Mouse (Mus musculus) inflammation-experienced regulatory T-cells, adult 6 months (primary cell): ENCODE measurements at regions not wholly inside any gene's neighbourhood (a gene's known extent, or its start where the extent isn't known, plus 50 kb on each side); places are given as distances from the start of the nearest gene placed in this dataset.
"Not testable (repeated sequence)": the region's sequence is repeated elsewhere in the genome, so short reads cannot be mapped to it uniquely, and the experiment has no call there.

ENCODE experiments used
- ATAC-seq: one replicate; pipeline ENCODE4 v1.8.0; 2017

DNA sequence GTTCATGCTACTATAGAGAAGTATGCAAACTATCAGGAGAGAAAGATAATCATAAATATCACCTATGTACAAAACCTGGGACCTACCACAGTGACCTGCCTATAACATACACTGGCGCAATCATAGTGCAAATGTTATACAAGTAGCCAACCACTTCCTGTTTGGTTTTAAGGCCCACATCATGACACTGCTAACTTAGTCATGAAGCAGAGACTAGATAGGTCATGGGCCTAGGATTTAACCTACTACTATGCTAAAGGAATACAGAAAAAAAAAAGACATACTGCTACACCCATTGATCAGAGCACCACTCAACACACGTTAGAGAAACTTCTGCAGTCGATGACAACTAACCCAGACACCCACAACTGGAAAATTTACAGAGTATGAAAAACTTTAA is 498.6 kb upstream of the Acvr2a start:
- ATAC-seq: peak; percentile 85

DNA sequence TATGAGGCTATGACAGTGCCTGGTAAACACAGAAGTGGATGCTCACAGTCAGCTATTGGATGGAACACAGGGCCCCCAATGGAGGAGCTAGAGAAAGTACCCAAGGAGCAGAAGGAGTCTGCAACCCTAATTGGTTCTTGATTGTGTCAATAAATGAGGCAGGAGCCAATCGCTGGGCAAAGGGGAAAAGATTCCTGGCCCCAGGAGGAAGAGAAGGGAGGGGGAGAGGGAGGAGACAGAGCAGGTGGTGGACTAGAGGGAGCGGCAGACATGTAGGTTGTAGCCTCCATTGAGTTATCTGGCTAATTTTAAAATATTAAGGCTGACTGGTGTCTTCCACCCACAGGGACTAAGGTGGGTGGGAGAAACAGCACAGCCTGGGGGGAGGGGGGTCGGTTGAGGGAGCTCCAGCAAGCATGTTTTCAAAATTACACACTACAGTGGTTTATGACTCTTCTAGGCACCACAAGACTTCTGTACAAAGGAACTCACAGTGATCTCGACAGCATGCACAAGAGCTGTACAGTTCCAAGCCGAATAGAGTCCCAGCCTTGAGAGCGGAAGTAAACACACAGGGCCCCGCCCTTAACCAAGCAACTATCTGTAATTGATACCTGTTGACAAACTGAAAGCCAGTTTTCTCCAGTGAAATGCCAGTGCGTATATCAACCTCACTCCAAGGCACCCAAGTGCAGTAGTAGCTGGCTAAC is 497.6 kb upstream of the Acvr2a start:
- ATAC-seq: peak; percentile 66

GRCm38 (mm10) chr2:48317821-48318220 is 496.1 kb upstream of the Acvr2a start:
- no peak for ATAC-seq

DNA sequence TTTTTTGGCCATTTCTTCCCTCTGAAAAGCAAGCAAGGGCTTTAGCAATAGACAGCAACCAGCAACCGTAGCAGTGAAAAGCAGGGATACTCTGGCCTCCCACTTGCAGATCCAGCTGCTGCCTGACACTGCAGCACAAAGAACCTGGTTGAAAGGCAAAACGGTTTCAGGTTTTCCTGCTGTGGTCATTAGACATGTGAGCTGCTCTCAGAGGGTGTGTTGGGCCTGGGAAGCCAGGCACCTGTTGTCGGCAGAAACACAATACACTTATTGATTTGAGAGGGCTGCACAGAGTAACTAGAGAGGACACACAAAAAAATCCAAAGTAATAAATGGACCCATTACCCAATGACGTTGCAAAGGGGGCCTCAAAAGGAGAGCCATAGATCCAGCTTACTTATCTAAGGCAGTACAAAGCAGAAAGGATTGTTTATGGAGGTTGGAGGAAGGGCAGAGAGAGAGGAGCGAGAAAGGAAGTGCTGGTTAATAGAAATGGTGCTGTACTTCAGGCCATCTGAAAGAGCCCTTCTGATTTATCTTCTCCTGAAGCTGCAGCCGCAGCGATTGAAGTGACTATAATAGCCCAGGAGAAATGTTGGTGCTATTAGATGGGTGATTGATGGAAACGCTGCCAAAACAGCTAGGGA is 495.4 kb upstream of the Acvr2a start:
- ATAC-seq: no peak

DNA sequence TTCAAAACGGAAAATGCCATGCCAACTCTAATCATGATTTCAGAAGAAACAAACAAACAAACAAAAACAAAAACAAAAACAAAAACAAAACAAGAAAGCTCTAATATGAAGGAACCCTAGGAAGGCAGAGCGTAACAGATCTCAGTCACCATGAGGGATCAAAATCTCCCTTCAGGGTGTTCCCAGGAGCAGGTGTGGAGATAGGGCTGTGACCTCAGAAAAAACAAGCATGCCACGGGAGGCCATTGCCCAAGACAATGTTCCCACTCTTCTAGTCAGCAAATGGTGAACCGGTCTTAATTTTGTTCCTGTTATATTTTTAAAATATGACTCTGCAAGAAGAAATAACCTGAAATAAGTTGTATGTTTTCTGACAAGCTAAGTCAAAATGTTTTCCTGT is 492.4 kb upstream of the Acvr2a start:
- ATAC-seq: no peak

DNA sequence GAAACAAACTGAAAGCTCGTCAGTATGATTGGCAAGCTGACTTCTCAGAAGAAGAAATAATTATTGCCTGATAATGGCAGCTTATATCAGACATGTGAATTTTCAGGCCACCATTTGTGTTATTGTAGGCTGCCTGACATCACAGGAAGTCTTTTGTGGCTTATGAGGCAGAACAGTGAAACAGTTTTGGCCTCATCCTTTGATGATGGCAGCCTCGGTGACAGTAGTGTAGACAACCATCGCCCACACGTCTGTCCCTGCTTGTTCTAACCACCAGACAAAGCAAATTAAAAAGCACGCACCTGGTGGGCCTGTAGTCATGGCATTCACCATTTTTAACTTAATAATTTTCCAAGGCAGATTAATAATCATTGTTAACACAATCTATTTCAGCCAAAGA is 491.6 kb upstream of the Acvr2a start:
- ATAC-seq: peak; percentile 98

DNA sequence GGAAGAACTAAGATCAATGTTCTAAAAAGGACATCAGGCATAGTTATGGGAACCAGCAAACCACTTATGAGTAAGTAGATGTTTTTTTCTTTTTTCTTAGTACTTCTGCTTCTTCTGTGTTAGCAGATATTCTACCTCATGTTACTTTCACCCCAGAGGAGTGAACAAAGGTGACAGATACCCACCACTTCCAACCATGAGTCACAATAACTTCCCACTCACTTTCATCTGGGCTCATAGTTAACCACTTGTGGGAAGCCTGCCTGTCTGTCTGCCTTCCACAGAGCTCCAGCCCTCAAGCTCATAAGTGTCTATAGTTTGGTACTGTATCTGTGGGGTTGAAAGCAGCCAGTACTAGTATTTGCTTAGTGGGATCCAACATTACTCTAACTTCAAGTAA is 485.7 kb upstream of the Acvr2a start:
- ATAC-seq: peak; percentile 67

DNA sequence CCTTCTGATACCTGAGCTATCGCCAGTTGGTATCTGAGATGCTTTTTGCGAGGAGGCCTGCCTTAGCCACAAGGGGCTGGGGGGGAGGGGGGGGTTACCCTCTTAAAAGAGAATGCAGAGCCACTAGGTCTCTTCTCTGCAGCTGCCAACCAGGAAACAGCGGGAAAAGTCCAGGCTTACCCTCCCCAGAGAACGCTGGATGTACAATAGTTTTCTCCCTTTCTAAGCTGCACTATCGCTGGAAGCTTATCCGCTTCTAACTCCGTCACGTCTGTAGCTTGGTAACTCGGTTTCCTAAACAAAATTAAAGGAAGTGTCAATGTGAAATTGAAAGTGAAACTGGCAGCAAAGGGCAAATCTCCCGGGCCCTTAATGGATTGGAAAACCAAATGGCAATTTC is 481.1 kb upstream of the Acvr2a start:
- peak; percentile 80 for ATAC-seq

- ATAC-seq: no peak
Measured at GRCm38 (mm10) chr2:48348021-48348420, 465.9 kb upstream of the Acvr2a start.

DNA sequence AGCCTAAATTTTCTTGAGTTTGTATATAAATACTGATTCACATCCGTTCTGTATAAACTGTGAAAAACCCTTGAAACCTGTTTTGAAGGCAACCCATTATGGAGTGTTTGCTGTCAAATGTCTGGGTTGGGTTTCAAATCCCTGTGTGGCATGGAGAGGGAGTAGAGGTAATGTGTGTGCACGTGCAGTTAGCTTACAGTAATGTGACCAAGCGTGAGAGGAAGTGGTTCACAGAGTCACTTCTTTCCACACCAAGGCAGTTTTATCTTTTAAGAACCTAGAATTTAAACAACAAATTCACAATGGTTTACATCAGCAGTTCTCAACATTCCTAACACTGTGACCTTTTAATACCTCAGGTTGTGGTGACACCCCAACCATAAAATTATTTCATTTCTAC is 464.1 kb upstream of the Acvr2a start:
- ATAC-seq: peak; percentile 88

DNA sequence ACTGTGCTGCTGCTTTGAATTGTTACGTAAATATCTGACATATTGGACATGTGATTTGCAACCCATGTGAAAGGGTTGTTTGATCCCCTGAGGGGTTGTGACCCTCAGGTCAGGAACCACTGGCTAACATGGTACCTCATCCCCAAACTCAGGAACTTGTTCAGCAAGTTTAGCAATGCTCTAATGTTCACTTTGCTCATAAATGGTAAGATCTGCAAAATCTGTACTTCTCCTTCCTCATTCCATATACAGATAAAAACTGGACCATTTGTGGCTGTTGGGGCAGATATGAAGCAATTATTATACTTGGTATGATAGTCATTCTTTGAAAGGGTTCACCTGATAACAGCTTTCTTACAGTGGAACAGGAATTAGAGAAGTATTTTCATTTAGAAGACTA is 463.7 kb upstream of the Acvr2a start:
- no peak for ATAC-seq

- not testable (repeated sequence) for ATAC-seq
Measured at GRCm38 (mm10) chr2:48371572-48371971, 442.3 kb upstream of the Acvr2a start.

GRCm38 (mm10) chr2:48373086-48373485 is 440.8 kb upstream of the Acvr2a start:
- ATAC-seq: no peak

DNA sequence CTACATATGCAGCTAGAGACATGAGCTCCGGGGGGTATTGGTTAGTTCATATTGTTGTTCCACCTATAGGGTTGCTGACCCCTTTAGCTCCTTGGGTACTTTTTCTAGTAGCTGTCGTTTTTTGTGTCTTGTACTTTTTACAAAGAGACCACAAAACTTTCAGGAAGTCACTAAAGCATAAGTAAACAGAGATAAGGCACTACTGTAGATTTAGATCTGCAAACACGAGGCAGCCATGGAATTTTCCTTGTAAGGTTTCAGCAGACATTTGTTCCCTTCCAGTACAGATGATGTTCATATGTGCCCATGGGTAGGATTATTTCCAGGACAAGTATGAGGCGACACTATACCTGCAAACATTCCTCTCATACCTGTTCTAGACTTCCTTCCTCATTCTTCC is 439.6 kb upstream of the Acvr2a start:
- ATAC-seq: peak; percentile 41

DNA sequence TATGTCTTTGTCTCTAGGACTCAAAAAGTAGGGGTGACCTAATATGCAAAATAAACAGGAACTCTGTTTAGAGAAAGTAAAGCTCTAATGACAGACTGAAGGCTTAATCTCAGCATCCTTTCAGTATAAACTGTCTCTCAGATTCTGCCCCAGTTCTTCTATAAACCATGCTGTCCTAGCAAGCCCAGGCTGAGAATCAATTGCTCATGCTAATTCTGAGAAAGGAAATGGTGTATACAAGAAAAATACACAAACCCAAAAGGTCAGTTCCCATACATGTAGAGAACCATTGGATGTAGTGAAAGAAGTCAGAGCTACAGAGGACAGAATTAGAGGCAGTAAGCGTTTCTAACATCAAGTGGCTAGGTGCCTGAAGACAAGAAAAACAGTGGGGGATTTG is 435.7 kb upstream of the Acvr2a start:
- ATAC-seq: no peak

DNA sequence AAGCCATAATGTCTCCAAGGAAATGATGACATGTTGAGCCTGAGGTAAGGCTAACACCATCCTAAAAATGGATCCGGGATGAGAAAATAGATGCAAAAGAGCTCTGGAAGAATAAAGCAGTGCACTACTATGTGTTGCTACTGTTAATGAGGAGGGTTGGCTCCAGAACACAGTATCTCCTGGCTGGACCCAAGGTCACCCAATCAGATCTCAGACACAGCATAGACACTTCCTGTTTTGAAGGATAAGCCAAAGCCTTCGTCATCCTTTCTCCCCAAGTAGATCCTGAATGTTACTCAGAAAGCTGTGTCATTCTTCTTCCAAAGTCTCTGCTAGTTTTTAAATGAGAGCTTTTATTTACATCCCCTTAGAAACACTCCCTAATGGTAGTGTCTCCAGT is 435.2 kb upstream of the Acvr2a start:
- no peak for ATAC-seq

- no peak for ATAC-seq
Measured at GRCm38 (mm10) chr2:48380140-48380539, 433.8 kb upstream of the Acvr2a start.

GRCm38 (mm10) chr2:48380786-48381185 is 433.1 kb upstream of the Acvr2a start:
- ATAC-seq: peak; percentile 1

DNA sequence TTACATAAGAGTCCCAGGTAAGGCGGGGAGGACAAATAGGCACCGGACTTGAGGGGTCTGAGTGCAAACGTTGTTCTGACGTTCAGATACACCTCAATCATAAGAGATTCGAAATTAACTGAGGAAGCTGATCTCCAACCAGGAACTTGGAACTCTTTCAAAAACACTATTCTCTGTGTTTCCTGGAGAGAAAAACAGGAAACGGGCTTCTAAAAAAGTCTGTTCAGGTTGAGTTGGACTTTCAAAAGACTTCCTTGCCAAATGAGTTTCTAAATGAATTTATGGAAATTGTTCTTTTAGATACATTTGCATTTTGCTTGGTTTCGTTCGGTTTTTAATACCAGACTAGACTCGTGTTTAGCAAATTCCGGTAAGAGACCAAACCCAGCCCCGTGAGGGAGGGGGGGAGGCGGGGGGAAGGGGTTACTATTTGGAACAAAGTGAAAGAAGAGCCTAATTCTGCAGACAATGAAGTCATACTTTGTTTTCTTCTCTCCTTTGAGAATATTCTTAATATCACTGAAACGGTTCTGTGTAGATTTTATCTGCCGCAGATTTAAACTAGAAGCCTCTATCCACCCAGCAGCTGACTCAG is 432.3 kb upstream of the Acvr2a start:
- peak; percentile 57 for ATAC-seq

- no peak for ATAC-seq
Measured at GRCm38 (mm10) chr2:48398504-48398903, 415.4 kb upstream of the Acvr2a start.

- ATAC-seq: no peak
Measured at GRCm38 (mm10) chr2:48399191-48399590, 414.7 kb upstream of the Acvr2a start.

GRCm38 (mm10) chr2:48402813-48403212 is 411.1 kb upstream of the Acvr2a start:
- no peak for ATAC-seq

DNA sequence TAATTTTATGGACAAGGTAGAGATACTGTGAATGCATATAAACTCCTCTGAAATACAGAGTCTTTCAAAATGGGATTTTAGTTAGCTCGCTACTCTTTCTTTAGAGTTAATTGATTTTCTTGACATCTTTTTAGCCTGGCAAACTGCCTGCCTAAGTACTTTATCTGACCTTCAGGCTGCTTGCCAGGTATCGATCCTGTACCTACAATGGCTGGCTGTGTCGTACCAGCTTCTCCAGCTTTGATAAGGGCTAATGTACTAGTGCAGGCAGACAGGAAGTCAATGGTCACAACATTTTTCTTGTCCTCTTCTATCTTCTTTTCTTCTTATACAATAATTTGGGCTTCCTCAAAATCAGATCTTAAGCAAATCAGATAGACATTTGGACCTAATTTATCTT is 409.4 kb upstream of the Acvr2a start:
- no peak for ATAC-seq

GRCm38 (mm10) chr2:48407876-48408275 is 406.0 kb upstream of the Acvr2a start:
- no peak for ATAC-seq
